Mouse (Mus musculus) liver, embryonic 14.5 days (tissue): Measurements from ENCODE around the gene Pnpla2.

ENCODE experiments used
- CTCF ChIP-seq: IDR thresholded peaks from 2 replicates; pipeline ENCODE4 v1.5.1; 2016; ENCODE audit warnings: antibody characterized with exemption, low read depth, control low read depth
- EP300 ChIP-seq: IDR thresholded peaks from 2 replicates; pipeline ENCODE4 v1.6.1; 2016; ENCODE audit warnings: antibody characterized with exemption, low read depth

DNA sequence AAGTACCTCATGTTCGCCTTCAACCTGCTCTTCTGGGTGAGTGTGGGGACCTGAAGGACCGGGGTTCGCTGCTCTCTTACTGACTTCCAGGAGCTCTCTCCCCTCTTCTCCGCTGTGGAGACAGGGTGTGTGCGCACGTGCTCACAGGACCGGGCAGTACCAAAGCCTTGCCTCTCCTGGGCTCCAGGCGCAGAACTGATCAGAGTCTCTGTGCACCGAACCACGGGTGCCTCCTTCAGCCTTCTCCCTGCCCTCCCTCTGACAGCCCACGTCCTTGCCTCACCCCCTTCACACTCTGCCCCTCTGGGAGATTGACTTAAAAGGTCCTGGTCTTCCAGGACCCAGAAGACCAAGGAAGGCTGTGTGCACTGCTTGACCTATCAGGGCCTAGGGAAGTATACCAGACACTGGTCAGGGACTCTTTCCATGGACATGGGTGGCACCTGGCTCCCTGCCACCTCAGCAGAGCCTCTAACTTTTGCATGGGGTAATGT is 27.6 kb downstream of the Pnpla2 start:
- TF ChIP-seq CTCF (no peak), EP300 (no peak)
